Mouse (Mus musculus) heart, adult 2 months (tissue): ENCODE measurements around the gene Slc19a1. TPM values are rescaled to one million over a fixed set of nuclear protein-coding genes. Genes with fewer than 3 reads are reported as not detected.

Experiments
- DNase-seq, 2 experiments: peaks; one replicate each; pipeline ENCODE4 v3.0.0; 2021
- H3K27ac ChIP-seq: fragments of 200-600 bp; 2 replicates; pipeline ENCODE4 v1.8.1; 2022
- H3K27me3 ChIP-seq: fragments of 200-500 bp; 2 replicates; pipeline ENCODE4 v1.6.1; 2012; ENCODE audit warnings: mild to moderate bottlenecking, low read length, inconsistent platforms, mixed read lengths; ENCODE audit not compliant: control insufficient read depth, insufficient read depth
- H3K36me3 ChIP-seq: fragments of 200-500 bp; 2 replicates; pipeline ENCODE4 v1.6.1; 2012; ENCODE audit warnings: low read length, inconsistent platforms; ENCODE audit not compliant: control insufficient read depth, insufficient read depth
- H3K4me1 ChIP-seq: fragments of 200-500 bp; 2 replicates; pipeline ENCODE4 v1.6.1; 2011; ENCODE audit warnings: low read length; ENCODE audit not compliant: control insufficient read depth, insufficient read depth
- H3K4me3 ChIP-seq: fragments of 200-600 bp; 2 replicates; pipeline ENCODE4 v1.8.1; 2022
- H3K79me2 ChIP-seq: fragments of 200-500 bp; replicated peaks from 2 replicates; pipeline ENCODE4 v1.6.1; 2012; ENCODE audit warnings: mild to moderate bottlenecking, inconsistent platforms, low read length, moderate library complexity, mixed read lengths; ENCODE audit not compliant: control insufficient read depth, insufficient read depth
- H3K9ac ChIP-seq: fragments of 200-500 bp; 2 replicates; pipeline ENCODE4 v1.6.1; 2012; ENCODE audit warnings: low read depth, mild to moderate bottlenecking, control low read depth, inconsistent platforms, low read length, mixed read lengths
- CTCF ChIP-seq: fragments of 200-600 bp; IDR thresholded peaks from 2 replicates; pipeline ENCODE4 v1.8.1; 2022; ENCODE audit warnings: antibody characterized with exemption, mild to moderate bottlenecking, moderate library complexity
- EP300 ChIP-seq: fragments of 200-500 bp; IDR thresholded peaks from 2 replicates; pipeline ENCODE4 v1.6.1; 2011; ENCODE audit warnings: low read depth, low read length, control low read depth; ENCODE audit not compliant: insufficient read depth
- POLR2A ChIP-seq: fragments of 200-500 bp; IDR thresholded peaks from 2 replicates; pipeline ENCODE4 v1.6.1; 2011; ENCODE audit warnings: mild to moderate bottlenecking, low read depth, low read length, control low read depth; ENCODE audit not compliant: insufficient read depth
- WGBS: fragments of 180-500 bp; shearing (Covaris S2); methylation state at CpG from one replicate; pipeline ENCODE4 v1.1.7; 2018; 5-methylcytosine and 5-hydroxymethylcytosine counted together
- intact Hi-C: fragments of 180-260 bp; cut with DNase I; formaldehyde crosslinking; loops from one replicate; pipeline ENCODE4 v1.15.1; 2025
- polyA plus RNA-seq: library from polyadenylated mRNA; depleted of rRNA; stranded (reverse); fragments of >200 nt; gene quantifications from 2 replicates; pipeline ENCODE4 v1.2.3, GENCODE M21; 2012
- total RNA-seq, 2 experiments: library from RNA; stranded (reverse); gene quantifications; 2 replicates each; pipeline ENCODE4 v1.2.3; 2021

Slc19a1 gene
- total and polyA plus RNA-seq, 3 experiments, result 4.0 to 17.4 (median 5.7) TPM

DNA sequence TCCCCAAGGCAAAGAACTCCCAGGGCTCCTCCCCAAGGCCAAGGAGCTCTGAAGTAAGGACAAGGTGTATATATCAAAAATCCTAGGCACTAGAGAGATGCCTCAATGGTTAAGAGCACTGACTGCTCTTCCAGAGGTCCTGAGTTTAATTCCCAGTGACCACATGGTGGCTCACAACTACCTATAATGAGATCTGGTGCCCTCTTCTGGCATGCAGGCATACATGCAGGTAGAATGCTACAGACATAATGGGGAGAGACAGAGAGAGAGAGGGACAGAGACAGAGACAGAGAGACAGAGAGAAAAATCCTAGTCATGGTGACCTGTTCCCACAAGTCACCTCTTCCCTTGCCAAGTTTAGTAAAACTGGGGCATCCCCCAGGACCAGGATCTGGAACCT is 32.6 kb downstream of the Slc19a1 start:
- Histone ChIP-seq H3K27me3 (no peaks in the 10 kb centered on the region), H3K4me3 (no peak overlapping the region), H3K36me3 (no peaks in the 10 kb centered on the region), H3K79me2 (no peaks in the 10 kb centered on the region), H3K4me1 (no peaks in the 10 kb centered on the region), H3K9ac (no peak overlapping the region), H3K27ac (no peak overlapping the region)
- TF ChIP-seq POLR2A (no peak), CTCF (peak; percentile 36)
- intact Hi-C loops, result no loop called here
- DNase-seq, result no peak

DNA sequence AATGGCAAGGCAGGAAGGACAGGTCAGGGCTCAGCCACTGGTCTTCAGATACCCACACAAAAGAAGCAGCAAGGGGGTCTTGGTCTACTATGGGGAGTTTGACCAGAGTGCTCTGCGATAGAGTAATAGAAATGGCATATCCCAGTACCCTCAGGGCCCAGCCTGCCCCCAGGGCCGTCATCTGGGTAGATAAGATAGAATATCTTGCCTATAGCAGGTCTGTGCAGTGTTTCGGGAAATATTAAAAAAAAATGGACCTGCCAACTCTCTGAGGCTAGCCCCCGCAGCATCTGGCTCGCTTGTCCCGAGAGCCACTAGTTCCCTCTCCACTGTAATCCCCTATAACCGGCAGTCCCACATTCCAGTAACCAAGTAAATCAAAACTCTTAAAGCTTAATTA is 36.4 kb downstream of the Slc19a1 start:
- no peaks in the 10 kb centered on the region for H3K27me3 ChIP-seq
- H3K4me3 ChIP-seq, result no peak overlapping the region
- no peak overlapping the region for H3K9ac ChIP-seq
- no peak overlapping the region for H3K27ac ChIP-seq
- no peaks in the 10 kb centered on the region for H3K79me2 ChIP-seq
- TF ChIP-seq CTCF (no peak), EP300 (no peak), POLR2A (no peak)
- intact Hi-C loops, result no loop called here
- H3K36me3 ChIP-seq, result no peaks in the 10 kb centered on the region
- no peak for DNase-seq
- no peaks in the 10 kb centered on the region for H3K4me1 ChIP-seq
- WGBS, result 89% methylated on average over 7 of the region's 7 CpGs

DNA sequence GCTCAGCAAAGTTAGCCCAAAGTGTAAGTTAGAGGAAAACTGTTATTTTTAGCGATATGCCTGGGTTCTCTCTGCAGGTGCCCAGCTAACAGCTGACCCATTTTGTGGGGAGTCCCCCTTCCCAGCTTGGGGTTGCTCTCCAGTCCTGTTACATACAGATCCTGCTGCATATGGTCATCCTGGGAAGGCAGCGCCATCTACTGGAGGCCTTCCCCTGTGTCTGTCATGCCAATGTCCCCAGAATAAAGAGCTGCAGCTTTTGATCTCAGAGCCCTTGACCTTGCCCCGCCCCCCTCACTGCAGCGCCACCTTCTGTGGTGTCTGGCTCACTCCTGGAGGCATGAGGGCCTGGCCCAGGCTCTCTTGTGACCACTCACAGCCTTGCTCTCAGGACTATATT is 38.0 kb downstream of the Slc19a1 start:
- H3K27ac ChIP-seq, result no peak overlapping the region

DNA sequence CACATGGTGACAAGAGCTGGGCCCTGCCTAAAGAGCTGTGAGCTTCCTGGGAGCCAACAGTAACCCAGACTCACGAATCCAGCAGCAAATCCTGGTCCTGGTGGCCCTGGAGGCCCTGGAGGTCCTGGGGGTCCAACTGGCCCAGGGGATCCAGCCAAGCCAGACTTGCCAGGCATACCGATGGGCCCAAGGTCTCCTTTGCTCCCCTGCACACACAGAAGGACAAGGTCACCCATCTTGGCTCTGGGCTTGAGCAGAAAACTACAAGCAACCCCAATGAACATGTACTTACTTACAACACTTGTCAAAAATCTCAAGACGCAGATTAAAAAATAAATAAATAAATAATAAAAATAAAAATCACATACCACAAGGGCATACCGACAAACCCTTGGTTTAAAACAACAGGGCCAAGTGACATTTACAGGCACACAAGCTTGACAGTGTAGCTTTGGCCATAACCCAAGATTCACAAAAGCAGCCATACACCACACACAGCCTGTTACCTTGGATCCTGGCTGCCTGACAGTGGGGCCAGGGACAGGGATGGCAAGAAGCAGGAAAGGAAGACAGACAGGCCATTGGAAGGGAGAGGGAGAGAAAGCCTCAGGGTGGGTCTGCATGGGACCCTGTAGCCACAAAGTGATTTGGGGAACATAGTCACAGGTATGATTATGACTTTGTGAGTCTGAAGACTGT is 42.4 kb downstream of the Slc19a1 start:
- Histone ChIP-seq H3K79me2 (no peaks in the 10 kb centered on the region), H3K27me3 (no peaks in the 10 kb centered on the region), H3K9ac (no peak overlapping the region), H3K4me1 (no peaks in the 10 kb centered on the region), H3K36me3 (no peaks in the 10 kb centered on the region), H3K27ac (no peak overlapping the region), H3K4me3 (no peak overlapping the region)
- intact Hi-C loops, result no loop called here
- 73% methylated on average over 4 of the region's 4 CpGs for WGBS
- TF ChIP-seq POLR2A, result no peak
- no peak for TF ChIP-seq EP300
- TF ChIP-seq CTCF, result no peak
- DNase-seq, result no peak

More for the DNA sequence above, 38.0 kb downstream of the Slc19a1 start:
- H3K27me3 ChIP-seq, result no peaks in the 10 kb centered on the region
- no peak for TF ChIP-seq EP300
- no peak for TF ChIP-seq POLR2A
- TF ChIP-seq CTCF, result peak; percentile 75
- no peak overlapping the region for H3K4me3 ChIP-seq
- H3K4me1 ChIP-seq, result no peaks in the 10 kb centered on the region
- intact Hi-C loops, result loop anchor here (1.0 kb wide), 1 partner anchor 235 kb away; no protein-coding TSS in a partner anchor
- 68% methylated on average over 4 of the region's 4 CpGs for WGBS
- peak; percentile 33 to 56 for DNase-seq
- H3K79me2 ChIP-seq, result no peaks in the 10 kb centered on the region
- H3K36me3 ChIP-seq, result no peaks in the 10 kb centered on the region
- H3K9ac ChIP-seq, result no peak overlapping the region

DNA sequence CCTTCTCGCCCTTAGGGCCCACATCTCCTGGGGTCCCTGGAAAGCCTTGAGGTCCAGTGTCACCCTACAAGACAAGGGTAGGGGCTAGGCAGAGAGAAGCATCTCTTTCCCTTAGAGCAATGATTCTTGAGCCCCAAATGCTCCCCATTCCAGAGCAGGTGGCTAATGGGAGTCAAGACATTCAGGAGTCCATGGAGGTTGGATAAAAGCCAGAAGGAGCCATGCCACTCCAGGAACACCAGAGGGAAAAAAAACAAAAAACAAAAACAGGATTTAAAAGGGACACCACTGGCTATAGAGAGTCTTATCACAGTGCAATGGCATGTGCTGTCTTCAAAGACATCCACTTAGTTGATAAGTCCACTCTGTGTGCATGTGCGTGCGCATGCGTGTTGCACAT is 46.4 kb downstream of the Slc19a1 start:
- DNase-seq, result no peak
- H3K36me3 ChIP-seq, result no peaks in the 10 kb centered on the region
- intact Hi-C loops, result no loop called here
- no peak overlapping the region for H3K4me3 ChIP-seq
- no peaks in the 10 kb centered on the region for H3K4me1 ChIP-seq
- no peaks in the 10 kb centered on the region for H3K79me2 ChIP-seq
- H3K27me3 ChIP-seq, result no peaks in the 10 kb centered on the region
- H3K9ac ChIP-seq, result no peak overlapping the region
- 92% methylated on average over 4 of the region's 4 CpGs for WGBS
- TF ChIP-seq EP300 (no peak), POLR2A (no peak), CTCF (no peak)
- no peak overlapping the region for H3K27ac ChIP-seq

DNA sequence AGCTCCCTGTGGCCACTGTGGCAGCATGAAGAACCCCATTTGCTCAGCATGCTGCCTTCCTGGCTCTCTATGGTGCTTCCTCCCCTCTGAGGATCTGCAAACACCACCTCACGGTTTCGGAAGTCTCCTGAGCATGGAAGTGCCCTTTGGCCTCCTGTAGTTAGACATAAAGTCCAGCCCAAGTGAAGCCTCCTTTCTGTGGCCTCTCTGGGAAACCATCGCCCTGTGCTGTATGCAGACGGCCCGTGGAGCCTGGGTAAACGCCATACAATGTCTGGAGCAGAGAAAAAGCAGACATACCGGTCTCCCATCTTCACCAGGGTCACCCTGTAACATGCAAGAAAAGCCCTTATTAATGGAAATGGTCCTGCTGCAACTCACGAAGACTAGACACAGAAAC is 46.9 kb downstream of the Slc19a1 start:
- no peak overlapping the region for H3K9ac ChIP-seq
- no peak for DNase-seq
- no peaks in the 10 kb centered on the region for H3K79me2 ChIP-seq
- no peaks in the 10 kb centered on the region for H3K36me3 ChIP-seq
- no peak overlapping the region for H3K4me3 ChIP-seq
- H3K27ac ChIP-seq, result no peak overlapping the region
- 88% methylated on average over 8 of the region's 8 CpGs for WGBS
- intact Hi-C loops, result no loop called here
- H3K4me1 ChIP-seq, result no peaks in the 10 kb centered on the region
- TF ChIP-seq EP300 (no peak), CTCF (no peak)
- H3K27me3 ChIP-seq, result no peaks in the 10 kb centered on the region
